Mouse (Mus musculus) midbrain, embryonic 12.5 days (tissue): ENCODE measurements at regions not wholly inside any gene's neighbourhood (a gene's known extent, or its start where the extent isn't known, plus 50 kb on each side); places are given as distances from the start of the nearest gene placed in this dataset.
A peak's percentile ranks its signal among the peaks of the same experiment; 100 is the strongest.

Experiments
- ATAC-seq: fragments of 200-750 bp; cut with Nextera tagmentation; 2 replicates; pipeline ENCODE4 v1.8.0; 2017; ENCODE audit warnings: low read depth, moderate TSS enrichment, moderate library complexity; ENCODE audit not compliant: low FRiP score
- H3K27ac ChIP-seq: fragments of 300-500 bp; sonication (generic); replicated peaks from 2 replicates; pipeline ENCODE4 v1.5.1; 2016; ENCODE audit warnings: mild to moderate bottlenecking
- H3K27me3 ChIP-seq: fragments of 300-500 bp; sonication (generic); 2 replicates; pipeline ENCODE4 v1.6.1; 2016; ENCODE audit warnings: mild to moderate bottlenecking
- H3K36me3 ChIP-seq: fragments of 300-500 bp; sonication (generic); 2 replicates; pipeline ENCODE4 v1.6.1; 2016
- H3K4me1 ChIP-seq: fragments of 300-500 bp; sonication (generic); 2 replicates; pipeline ENCODE4 v1.6.1; 2016
- H3K4me2 ChIP-seq: fragments of 300-500 bp; sonication (generic); replicated peaks from 2 replicates; pipeline ENCODE4 v1.6.1; 2016; ENCODE audit warnings: mild to moderate bottlenecking, moderate library complexity
- H3K4me3 ChIP-seq: fragments of 300-500 bp; sonication (generic); 2 replicates; pipeline ENCODE4 v1.5.1; 2016; ENCODE audit warnings: mild to moderate bottlenecking
- H3K9ac ChIP-seq: fragments of 300-500 bp; sonication (generic); replicated peaks from 2 replicates; pipeline ENCODE4 v1.6.1; 2016; ENCODE audit warnings: mild to moderate bottlenecking, moderate library complexity
- H3K9me3 ChIP-seq: fragments of 300-500 bp; sonication (generic); 2 replicates; pipeline ENCODE4 v1.6.1; 2016; ENCODE audit warnings: mild to moderate bottlenecking
- WGBS: fragments of 180-500 bp; shearing (Covaris S2); methylation state at CpG from one replicate; pipeline ENCODE4 v1.1.7; 2016; 5-methylcytosine and 5-hydroxymethylcytosine counted together

GRCm38 (mm10) chr15:56979353-56979752, 498.1 kb downstream of the Slc22a22 start:
- no peak for ATAC-seq
- Histone ChIP-seq H3K27me3 (no peaks in the 10 kb centered on the region), H3K27ac (no peak overlapping the region), H3K36me3 (no peaks in the 10 kb centered on the region), H3K4me2 (no peak overlapping the region), H3K4me3 (no peak overlapping the region), H3K9ac (no peak overlapping the region), H3K9me3 (no peaks in the 10 kb centered on the region), H3K4me1 (peaks cover 6% of the 10 kb centered on the region)
- WGBS = 54% methylated on average over 1 of the region's 1 CpGs

- 16% methylated on average over 4 of the region's 4 CpGs for WGBS
- peaks cover 6% of the 10 kb centered on the region for H3K4me1 ChIP-seq
- H3K4me2 ChIP-seq = no peak overlapping the region
- no peaks in the 10 kb centered on the region for H3K9me3 ChIP-seq
- no peaks in the 10 kb centered on the region for H3K36me3 ChIP-seq
- H3K27ac ChIP-seq = no peak overlapping the region
- H3K27me3 ChIP-seq = no peaks in the 10 kb centered on the region
- ATAC-seq = peak; percentile 75
- H3K4me3 ChIP-seq = no peak overlapping the region
- no peak overlapping the region for H3K9ac ChIP-seq
Observed at GRCm38 (mm10) chr15:56975446-56976433, 501.7 kb downstream of the Slc22a22 start.

- WGBS = 75% methylated on average over 1 of the region's 1 CpGs
- Histone ChIP-seq H3K27me3 (no peaks in the 10 kb centered on the region), H3K27ac (no peak overlapping the region), H3K4me1 (no peaks in the 10 kb centered on the region), H3K4me3 (no peak overlapping the region), H3K9ac (no peak overlapping the region), H3K9me3 (no peaks in the 10 kb centered on the region), H3K4me2 (no peak overlapping the region), H3K36me3 (no peaks in the 10 kb centered on the region)
- no peak for ATAC-seq
Observed at GRCm38 (mm10) chr15:56970140-56970539, 507.3 kb downstream of the Slc22a22 start.

- Histone ChIP-seq H3K4me3 (no peak overlapping the region), H3K27ac (no peak overlapping the region), H3K4me1 (no peaks in the 10 kb centered on the region), H3K27me3 (no peaks in the 10 kb centered on the region), H3K36me3 (no peaks in the 10 kb centered on the region), H3K9me3 (no peaks in the 10 kb centered on the region), H3K4me2 (no peak overlapping the region), H3K9ac (no peak overlapping the region)
- ATAC-seq = no peak
- WGBS = 92% methylated on average over 2 of the region's 2 CpGs
Observed at GRCm38 (mm10) chr15:56956356-56956755, 521.1 kb downstream of the Slc22a22 start.

- Histone ChIP-seq H3K36me3 (no peaks in the 10 kb centered on the region), H3K4me1 (no peaks in the 10 kb centered on the region), H3K27ac (no peak overlapping the region), H3K9me3 (no peaks in the 10 kb centered on the region), H3K27me3 (no peaks in the 10 kb centered on the region), H3K9ac (no peak overlapping the region), H3K4me3 (no peak overlapping the region), H3K4me2 (no peak overlapping the region)
- ATAC-seq = no peak
Observed at GRCm38 (mm10) chr15:56952176-56952575, 525.2 kb downstream of the Slc22a22 start.

- ATAC-seq = no peak
- H3K4me2 ChIP-seq = no peak overlapping the region
- H3K27me3 ChIP-seq = no peaks in the 10 kb centered on the region
- 94% methylated on average over 2 of the region's 2 CpGs for WGBS
- H3K4me1 ChIP-seq = no peaks in the 10 kb centered on the region
- no peaks in the 10 kb centered on the region for H3K9me3 ChIP-seq
- H3K9ac ChIP-seq = no peak overlapping the region
- no peak overlapping the region for H3K27ac ChIP-seq
- no peak overlapping the region for H3K4me3 ChIP-seq
- no peaks in the 10 kb centered on the region for H3K36me3 ChIP-seq
Observed at GRCm38 (mm10) chr15:56950824-56951223, 526.6 kb downstream of the Slc22a22 start.

- Histone ChIP-seq H3K9ac (no peak overlapping the region), H3K27ac (no peak overlapping the region), H3K4me2 (no peak overlapping the region), H3K4me3 (no peak overlapping the region), H3K4me1 (no peaks in the 10 kb centered on the region), H3K36me3 (no peaks in the 10 kb centered on the region), H3K27me3 (no peaks in the 10 kb centered on the region), H3K9me3 (no peaks in the 10 kb centered on the region)
- no peak for ATAC-seq
- WGBS = 90% methylated on average over 1 of the region's 1 CpGs
Observed at GRCm38 (mm10) chr15:56940891-56941290, 536.5 kb downstream of the Slc22a22 start.

GRCm38 (mm10) chr15:56896553-56896952, 580.9 kb downstream of the Slc22a22 start:
- ATAC-seq = no peak
- no peaks in the 10 kb centered on the region for H3K27me3 ChIP-seq
- no peak overlapping the region for H3K4me2 ChIP-seq
- H3K9ac ChIP-seq = no peak overlapping the region
- H3K27ac ChIP-seq = no peak overlapping the region
- no peaks in the 10 kb centered on the region for H3K4me1 ChIP-seq
- no peaks in the 10 kb centered on the region for H3K36me3 ChIP-seq
- no peak overlapping the region for H3K4me3 ChIP-seq
- no peaks in the 10 kb centered on the region for H3K9me3 ChIP-seq

- H3K4me1 ChIP-seq = no peaks in the 10 kb centered on the region
- H3K27ac ChIP-seq = no peak overlapping the region
- H3K36me3 ChIP-seq = no peaks in the 10 kb centered on the region
- ATAC-seq = no peak
- no peaks in the 10 kb centered on the region for H3K27me3 ChIP-seq
- no peak overlapping the region for H3K4me3 ChIP-seq
- WGBS = 68% methylated on average over 5 of the region's 5 CpGs
- H3K9ac ChIP-seq = no peak overlapping the region
- H3K9me3 ChIP-seq = no peaks in the 10 kb centered on the region
- no peak overlapping the region for H3K4me2 ChIP-seq
Observed at GRCm38 (mm10) chr15:56881501-56881900, 595.9 kb downstream of the Slc22a22 start.

- 0 out of 2 replicates have a peak overlapping the region, but pooled peaks have one; percentile 20 for H3K27ac ChIP-seq
- 56% methylated on average over 6 of the region's 6 CpGs for WGBS
- no peak overlapping the region for H3K4me2 ChIP-seq
- no peaks in the 10 kb centered on the region for H3K27me3 ChIP-seq
- H3K9ac ChIP-seq = no peak overlapping the region
- no peaks in the 10 kb centered on the region for H3K36me3 ChIP-seq
- no peak overlapping the region for H3K4me3 ChIP-seq
- no peak; the same call in 1 of the 2 replicates for ATAC-seq
- H3K9me3 ChIP-seq = no peaks in the 10 kb centered on the region
- peaks cover 14% of the 10 kb centered on the region for H3K4me1 ChIP-seq
Observed at GRCm38 (mm10) chr15:56865879-56866278, 611.5 kb downstream of the Slc22a22 start.

GRCm38 (mm10) chr15:56865035-56865804, 612.2 kb downstream of the Slc22a22 start:
- H3K4me1 ChIP-seq = peaks cover 14% of the 10 kb centered on the region
- no peak overlapping the region for H3K4me3 ChIP-seq
- H3K9me3 ChIP-seq = no peaks in the 10 kb centered on the region
- H3K9ac ChIP-seq = no peak overlapping the region
- WGBS = 3% methylated on average over 4 of the region's 4 CpGs
- no peaks in the 10 kb centered on the region for H3K36me3 ChIP-seq
- no peaks in the 10 kb centered on the region for H3K27me3 ChIP-seq
- no peak overlapping the region for H3K4me2 ChIP-seq
- H3K27ac ChIP-seq = peak overlapping the region; percentile 44
- ATAC-seq = peak; percentile 76
